Mouse (Mus musculus) intestine, embryonic 15.5 days (tissue): ENCODE data around the gene Vti1a. TPM values are rescaled to one million over a fixed set of nuclear protein-coding genes. Genes with fewer than 3 reads are reported as not detected.
A peak's percentile ranks its signal among the peaks of the same experiment; 100 is the strongest.

Experiments
- ATAC-seq: fragments of 200-750 bp; cut with Nextera tagmentation; 2 replicates; pipeline ENCODE4 v1.8.0; 2017; ENCODE audit warnings: moderate TSS enrichment, moderate library complexity
- H3K27ac ChIP-seq: fragments of 300-500 bp; sonication (generic); 2 replicates; pipeline ENCODE4 v1.5.1; 2015; ENCODE audit warnings: mild to moderate bottlenecking, inconsistent platforms
- H3K27me3 ChIP-seq: fragments of 300-500 bp; sonication (generic); replicated peaks from 2 replicates; pipeline ENCODE4 v1.6.1; 2015; ENCODE audit warnings: inconsistent platforms
- H3K36me3 ChIP-seq: fragments of 300-500 bp; sonication (generic); 2 replicates; pipeline ENCODE4 v1.6.1; 2015; ENCODE audit warnings: inconsistent platforms
- H3K4me1 ChIP-seq: fragments of 300-500 bp; sonication (generic); replicated peaks from 2 replicates; pipeline ENCODE4 v1.6.1; 2015; ENCODE audit warnings: inconsistent platforms
- H3K4me2 ChIP-seq: fragments of 300-500 bp; sonication (generic); replicated peaks from 2 replicates; pipeline ENCODE4 v1.6.1; 2015; ENCODE audit warnings: mild to moderate bottlenecking, inconsistent platforms
- H3K4me3 ChIP-seq: fragments of 300-500 bp; sonication (generic); replicated peaks from 2 replicates; pipeline ENCODE4 v1.5.1; 2015; ENCODE audit warnings: inconsistent platforms
- H3K9ac ChIP-seq: fragments of 300-500 bp; sonication (generic); 2 replicates; pipeline ENCODE4 v1.6.1; 2015; ENCODE audit warnings: inconsistent platforms
- H3K9me3 ChIP-seq: fragments of 300-500 bp; sonication (generic); 2 replicates; pipeline ENCODE4 v1.6.1; 2016; ENCODE audit warnings: inconsistent platforms
- WGBS: fragments of 180-500 bp; shearing (Covaris S2); methylation state at CpG from one replicate; pipeline ENCODE4 v1.1.7; 2015; 5-methylcytosine and 5-hydroxymethylcytosine counted together
- polyA plus RNA-seq: library from polyadenylated mRNA; unstranded; fragments of >200 nt; fragmentation: Nextera tagmentation; extraction: Ambion mirVana; gene quantifications from 2 replicates; pipeline ENCODE4 v1.2.1, GENCODE M21; 2015

Vti1a gene
- polyA plus RNA-seq, 1 experiment from 2014 or later, result 23.5 TPM

GRCm38 (mm10) chr19:55316901-55317300 lies 806 bp downstream of the Vti1a start:
- Histone ChIP-seq H3K36me3 (peaks cover 2% of the 10 kb centered on the region), H3K9me3 (no peaks in the 10 kb centered on the region), H3K9ac (peak overlapping the region; percentile 86), H3K4me3 (peak overlapping the region; percentile 94), H3K27ac (no peak overlapping the region), H3K4me1 (peaks cover 18% of the 10 kb centered on the region), H3K27me3 (no peaks in the 10 kb centered on the region), H3K4me2 (peak overlapping the region; percentile 88)
- ATAC-seq, result no peak
- 44% methylated on average over 10 of the region's 10 CpGs for WGBS

GRCm38 (mm10) chr19:55319036-55319435 lies 2.9 kb downstream of the Vti1a start:
- no peaks in the 10 kb centered on the region for H3K36me3 ChIP-seq
- no peaks in the 10 kb centered on the region for H3K9me3 ChIP-seq
- no peak for ATAC-seq
- no peak overlapping the region for H3K27ac ChIP-seq
- no peak overlapping the region for H3K9ac ChIP-seq
- 75% methylated on average over 3 of the region's 3 CpGs for WGBS
- H3K4me3 ChIP-seq, result no peak overlapping the region
- peaks cover 9% of the 10 kb centered on the region for H3K4me1 ChIP-seq
- H3K4me2 ChIP-seq, result no peak overlapping the region
- no peaks in the 10 kb centered on the region for H3K27me3 ChIP-seq

GRCm38 (mm10) chr19:55319521-55319920 lies 3.4 kb downstream of the Vti1a start:
- H3K4me1 ChIP-seq, result 0 out of 2 replicates have a peak, but pooled peaks cover 9% of the 10 kb centered on the region
- no peak for ATAC-seq
- no peaks in the 10 kb centered on the region for H3K36me3 ChIP-seq
- WGBS, result 77% methylated on average over 5 of the region's 5 CpGs
- no peak overlapping the region for H3K4me3 ChIP-seq
- no peak overlapping the region for H3K4me2 ChIP-seq
- no peaks in the 10 kb centered on the region for H3K9me3 ChIP-seq
- no peak overlapping the region for H3K9ac ChIP-seq
- no peak overlapping the region for H3K27ac ChIP-seq
- H3K27me3 ChIP-seq, result no peaks in the 10 kb centered on the region

- no peaks in the 10 kb centered on the region for H3K36me3 ChIP-seq
- H3K4me2 ChIP-seq, result no peak overlapping the region
- no peaks in the 10 kb centered on the region for H3K27me3 ChIP-seq
- no peaks in the 10 kb centered on the region for H3K9me3 ChIP-seq
- H3K9ac ChIP-seq, result no peak overlapping the region
- no peak for ATAC-seq
- H3K4me3 ChIP-seq, result no peak overlapping the region
- no peak overlapping the region for H3K27ac ChIP-seq
- 91% methylated on average over 8 of the region's 8 CpGs for WGBS
- no peaks in the 10 kb centered on the region for H3K4me1 ChIP-seq
Measured at GRCm38 (mm10) chr19:55322604-55323003, 6.5 kb downstream of the Vti1a start.

- no peak for ATAC-seq
- Histone ChIP-seq H3K4me3 (no peak overlapping the region), H3K9me3 (no peaks in the 10 kb centered on the region), H3K36me3 (no peaks in the 10 kb centered on the region; the same call in 1 of the 2 replicates), H3K4me1 (no peaks in the 10 kb centered on the region), H3K27me3 (no peaks in the 10 kb centered on the region), H3K4me2 (no peak overlapping the region), H3K27ac (no peak overlapping the region), H3K9ac (no peak overlapping the region)
- 88% methylated on average over 4 of the region's 4 CpGs for WGBS
Measured at GRCm38 (mm10) chr19:55327510-55327909, 11.4 kb downstream of the Vti1a start.

- no peak overlapping the region for H3K4me3 ChIP-seq
- no peak overlapping the region for H3K27ac ChIP-seq
- no peaks in the 10 kb centered on the region for H3K4me1 ChIP-seq
- no peaks in the 10 kb centered on the region for H3K27me3 ChIP-seq
- no peaks in the 10 kb centered on the region; the same call in 1 of the 2 replicates for H3K36me3 ChIP-seq
- H3K9me3 ChIP-seq, result no peaks in the 10 kb centered on the region
- H3K9ac ChIP-seq, result no peak overlapping the region
- H3K4me2 ChIP-seq, result no peak overlapping the region
- no peak for ATAC-seq
- 87% methylated on average over 5 of the region's 5 CpGs for WGBS
Measured at GRCm38 (mm10) chr19:55331776-55332175, 15.7 kb downstream of the Vti1a start.

- no peaks in the 10 kb centered on the region for H3K27me3 ChIP-seq
- H3K4me3 ChIP-seq, result no peak overlapping the region
- WGBS, result 93% methylated on average over 8 of the region's 8 CpGs
- no peaks in the 10 kb centered on the region; the same call in 1 of the 2 replicates for H3K36me3 ChIP-seq
- H3K4me2 ChIP-seq, result no peak overlapping the region
- no peak overlapping the region for H3K27ac ChIP-seq
- 0 out of 2 replicates have a peak overlapping the region, but pooled peaks have one; percentile 3 for H3K9ac ChIP-seq
- peak; percentile 69 for ATAC-seq
- no peaks in the 10 kb centered on the region for H3K9me3 ChIP-seq
- no peaks in the 10 kb centered on the region for H3K4me1 ChIP-seq
Measured at GRCm38 (mm10) chr19:55332641-55333268, 16.7 kb downstream of the Vti1a start.

- 93% methylated on average over 1 of the region's 1 CpGs for WGBS
Measured at GRCm38 (mm10) chr19:55335881-55336280, 19.8 kb downstream of the Vti1a start.

GRCm38 (mm10) chr19:55336441-55336840 lies 20.3 kb downstream of the Vti1a start:
- no peak overlapping the region for H3K9ac ChIP-seq
- H3K4me2 ChIP-seq, result no peak overlapping the region
- H3K4me1 ChIP-seq, result no peaks in the 10 kb centered on the region
- ATAC-seq, result no peak
- H3K4me3 ChIP-seq, result no peak overlapping the region
- no peaks in the 10 kb centered on the region for H3K9me3 ChIP-seq
- no peaks in the 10 kb centered on the region for H3K36me3 ChIP-seq
- 81% methylated on average over 12 of the region's 12 CpGs for WGBS
- no peaks in the 10 kb centered on the region for H3K27me3 ChIP-seq
- no peak overlapping the region for H3K27ac ChIP-seq

More at GRCm38 (mm10) chr19:55335881-55336280, 19.8 kb downstream of the Vti1a start:
- H3K4me1 ChIP-seq, result no peaks in the 10 kb centered on the region
- no peaks in the 10 kb centered on the region for H3K27me3 ChIP-seq
- H3K4me3 ChIP-seq, result no peak overlapping the region
- no peaks in the 10 kb centered on the region for H3K9me3 ChIP-seq
- H3K4me2 ChIP-seq, result no peak overlapping the region
- no peaks in the 10 kb centered on the region for H3K36me3 ChIP-seq
- no peak overlapping the region for H3K27ac ChIP-seq
- no peak for ATAC-seq
- H3K9ac ChIP-seq, result no peak overlapping the region

GRCm38 (mm10) chr19:55337066-55337465 lies 21.0 kb downstream of the Vti1a start:
- H3K27ac ChIP-seq, result no peak overlapping the region
- WGBS, result 75% methylated on average over 9 of the region's 9 CpGs
- H3K4me2 ChIP-seq, result no peak overlapping the region
- H3K9me3 ChIP-seq, result no peaks in the 10 kb centered on the region
- H3K27me3 ChIP-seq, result no peaks in the 10 kb centered on the region
- H3K4me1 ChIP-seq, result no peaks in the 10 kb centered on the region
- ATAC-seq, result no peak
- no peaks in the 10 kb centered on the region for H3K36me3 ChIP-seq
- H3K4me3 ChIP-seq, result no peak overlapping the region
- H3K9ac ChIP-seq, result no peak overlapping the region

- H3K36me3 ChIP-seq, result no peaks in the 10 kb centered on the region
- no peaks in the 10 kb centered on the region for H3K9me3 ChIP-seq
- H3K4me1 ChIP-seq, result no peaks in the 10 kb centered on the region
- no peak overlapping the region for H3K9ac ChIP-seq
- no peaks in the 10 kb centered on the region for H3K27me3 ChIP-seq
- no peak for ATAC-seq
- H3K27ac ChIP-seq, result no peak overlapping the region
- no peak overlapping the region for H3K4me2 ChIP-seq
- 76% methylated on average over 10 of the region's 10 CpGs for WGBS
- H3K4me3 ChIP-seq, result no peak overlapping the region
Measured at GRCm38 (mm10) chr19:55337664-55338063, 21.6 kb downstream of the Vti1a start.

GRCm38 (mm10) chr19:55340521-55340920 lies 24.4 kb downstream of the Vti1a start:
- 92% methylated on average over 6 of the region's 6 CpGs for WGBS
- no peaks in the 10 kb centered on the region for H3K27me3 ChIP-seq
- no peaks in the 10 kb centered on the region for H3K36me3 ChIP-seq
- no peak overlapping the region for H3K9ac ChIP-seq
- no peak overlapping the region for H3K4me3 ChIP-seq
- no peaks in the 10 kb centered on the region for H3K4me1 ChIP-seq
- no peak overlapping the region for H3K4me2 ChIP-seq
- H3K9me3 ChIP-seq, result no peaks in the 10 kb centered on the region
- H3K27ac ChIP-seq, result no peak overlapping the region
- no peak for ATAC-seq

GRCm38 (mm10) chr19:55341377-55341776 lies 25.3 kb downstream of the Vti1a start:
- Histone ChIP-seq H3K4me3 (no peak overlapping the region), H3K27me3 (no peaks in the 10 kb centered on the region), H3K9me3 (no peaks in the 10 kb centered on the region), H3K36me3 (no peaks in the 10 kb centered on the region), H3K27ac (no peak overlapping the region), H3K4me2 (no peak overlapping the region), H3K9ac (no peak overlapping the region), H3K4me1 (no peaks in the 10 kb centered on the region)
- 75% methylated on average over 3 of the region's 3 CpGs for WGBS
- no peak for ATAC-seq
